Mouse (Mus musculus) CD4-positive, CD25-positive, alpha-beta regulatory T cell, adult 4 months (primary cell): ENCODE measurements around the gene Tmem209. TPM values are rescaled to one million over a fixed set of nuclear protein-coding genes. Genes with fewer than 3 reads are reported as not detected.

ENCODE experiments used
- ATAC-seq: one replicate; pipeline ENCODE4 v1.8.0; 2017
- polyA plus RNA-seq, 2 experiments: library from polyadenylated mRNA; unstranded; fragments of 100-300 nt; shearing (Covaris generic); gene quantifications; one replicate each; pipeline ENCODE4 v1.2.1; 2017

The Tmem209 gene
- polyA plus RNA-seq, 2 experiments from 2014 or later, result 59.9 to 60.8 TPM

GRCm38 (mm10) chr6:30460750-30461446, 48.7 kb downstream of the Tmem209 start:
- no peak for ATAC-seq

GRCm38 (mm10) chr6:30459811-30460749, 49.5 kb downstream of the Tmem209 start:
- ATAC-seq, result peak; percentile 93

GRCm38 (mm10) chr6:30459056-30459747, 50.4 kb downstream of the Tmem209 start:
- no peak for ATAC-seq

GRCm38 (mm10) chr6:30458626-30459025, 51.0 kb downstream of the Tmem209 start:
- no peak for ATAC-seq

- no peak for ATAC-seq
Observed at GRCm38 (mm10) chr6:30456991-30457390, 52.6 kb downstream of the Tmem209 start.

- no peak for ATAC-seq
Observed at GRCm38 (mm10) chr6:30439576-30439975, 70.0 kb downstream of the Tmem209 start.

- ATAC-seq, result no peak
Observed at GRCm38 (mm10) chr6:30437054-30437453, 72.5 kb downstream of the Tmem209 start.

GRCm38 (mm10) chr6:30436476-30436875, 73.1 kb downstream of the Tmem209 start:
- no peak for ATAC-seq

- no peak for ATAC-seq
Observed at GRCm38 (mm10) chr6:30432461-30433192, 77.0 kb downstream of the Tmem209 start.

Other genes starting within 250 kb of the Tmem209 start
- gene Ube2h, start 205.2 kb downstream of the Tmem209 start, polyA plus RNA-seq, result 100 to 1,000 TPM; 145 to 167 TPM
- gene Zc3hc1, start 118.8 kb downstream of the Tmem209 start, polyA plus RNA-seq, result 10 to 100 TPM; 47.5 to 63.3 TPM
- gene Klhdc10, start 107.9 kb downstream of the Tmem209 start, polyA plus RNA-seq, result 1 to 10 TPM; 2.4 to 3.4 TPM
- gene Ssmem1, start 66 bp upstream of the Tmem209 start, polyA plus RNA-seq, result not detected
- gene Cpa2, start 31.8 kb upstream of the Tmem209 start, polyA plus RNA-seq, result 1 to 10 TPM; 1.0 to 1.2 TPM
- gene Cpa4, start 58.6 kb upstream of the Tmem209 start, polyA plus RNA-seq, result not detected
- gene Cpa5, start 101.2 kb upstream of the Tmem209 start, polyA plus RNA-seq, result not detected
- not detected for gene Cpa1, start 129.4 kb upstream of the Tmem209 start, polyA plus RNA-seq
- gene Cep41, start 184.0 kb upstream of the Tmem209 start, polyA plus RNA-seq, result 10 to 100 TPM; 11.3 to 12.6 TPM
- gene Mest, start 213.8 kb upstream of the Tmem209 start, polyA plus RNA-seq, result 1 to 10 TPM; 1.2 to 1.6 TPM